Mouse (Mus musculus): Measurements from ENCODE around the gene Aldh9a1. TPM values are rescaled to one million over a fixed set of nuclear protein-coding genes. Genes with fewer than 3 reads are reported as not detected.
"Not testable (repeated sequence)": the region's sequence is repeated elsewhere in the genome, so short reads cannot be mapped to it uniquely, and the experiment has no call there.

Aldh9a1 gene
- total RNA-seq, 2 experiments from 2014 or later: 22.9 to 24.4 TPM

DNA sequence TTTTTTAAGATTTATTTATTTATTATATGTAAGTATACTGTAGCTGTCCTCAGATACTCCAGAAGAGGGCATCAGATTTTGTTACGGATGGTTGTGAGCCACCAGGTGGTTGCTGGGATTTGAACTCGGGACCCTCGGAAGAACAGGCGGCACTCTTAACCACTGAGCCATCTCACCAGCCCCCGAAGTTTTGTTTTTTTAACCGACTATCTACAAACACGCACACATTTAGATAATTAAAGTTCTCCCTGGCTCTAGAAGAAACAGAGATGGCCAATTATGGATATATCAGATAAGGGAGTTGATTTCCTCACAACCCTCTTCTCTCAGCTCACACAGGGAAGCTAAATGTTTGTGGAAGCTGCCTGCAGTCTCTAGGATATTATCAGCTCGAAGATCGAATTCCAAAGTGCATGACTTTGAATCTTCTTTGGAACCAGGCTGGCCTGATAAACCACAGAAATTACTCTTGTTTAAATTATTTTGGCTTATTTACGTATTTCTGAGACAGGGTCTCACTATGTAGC is 3.7 kb upstream of the Aldh9a1 start:
- DNase-seq; intact Hi-C loops (cut with DNase I): not testable (repeated sequence)

DNA sequence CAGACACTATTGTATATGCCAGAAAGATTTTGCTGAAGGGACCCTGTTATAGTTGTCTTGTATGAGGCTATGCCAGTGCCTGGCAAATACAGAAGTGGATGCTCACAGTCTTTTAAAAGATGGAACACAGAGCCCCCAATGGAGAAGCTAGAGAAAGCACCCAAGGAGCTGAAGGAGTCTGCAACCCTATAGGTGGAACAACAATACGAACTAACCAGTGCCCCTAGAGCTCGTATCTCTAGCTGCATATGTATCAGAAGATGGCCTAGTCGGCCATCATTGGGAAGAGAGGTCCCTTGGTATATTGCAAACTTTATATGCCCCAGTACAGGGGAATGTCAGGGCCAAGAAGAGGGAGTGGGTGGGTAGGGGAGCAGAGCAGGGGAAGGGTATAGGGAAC is 585 bp upstream of the Aldh9a1 start:
- intact Hi-C loops (cut with DNase I): not testable (repeated sequence)

GRCm38 (mm10) chr1:167350597-167351415 is 1.0 kb downstream of the Aldh9a1 start:
- intact Hi-C loops (cut with DNase I): no loop called here
- DNase-seq: no peak

More for the DNA sequence above, 585 bp upstream of the Aldh9a1 start:
- DNase-seq: not testable (repeated sequence)

DNA sequence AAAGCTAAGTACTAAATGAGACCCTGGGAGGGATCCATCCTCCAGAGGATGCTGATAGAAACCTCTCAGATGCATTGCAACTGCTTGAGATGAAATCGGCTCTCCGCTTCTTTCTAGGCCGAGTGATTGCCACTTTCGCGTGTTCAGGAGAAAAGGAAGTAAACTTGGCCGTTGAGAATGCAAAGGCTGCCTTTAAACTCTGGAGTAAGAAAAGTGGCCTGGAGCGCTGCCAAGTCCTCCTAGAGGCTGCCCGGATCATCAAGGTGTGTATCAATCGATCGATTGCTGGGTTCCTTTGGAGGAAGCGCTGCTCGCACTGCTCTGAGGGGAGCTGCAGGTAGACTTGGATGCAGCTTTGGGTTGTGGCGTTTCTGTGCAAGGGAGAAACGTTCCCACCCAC is 2.6 kb downstream of the Aldh9a1 start:
- DNase-seq: no peak
- intact Hi-C loops (cut with DNase I): no loop called here

DNA sequence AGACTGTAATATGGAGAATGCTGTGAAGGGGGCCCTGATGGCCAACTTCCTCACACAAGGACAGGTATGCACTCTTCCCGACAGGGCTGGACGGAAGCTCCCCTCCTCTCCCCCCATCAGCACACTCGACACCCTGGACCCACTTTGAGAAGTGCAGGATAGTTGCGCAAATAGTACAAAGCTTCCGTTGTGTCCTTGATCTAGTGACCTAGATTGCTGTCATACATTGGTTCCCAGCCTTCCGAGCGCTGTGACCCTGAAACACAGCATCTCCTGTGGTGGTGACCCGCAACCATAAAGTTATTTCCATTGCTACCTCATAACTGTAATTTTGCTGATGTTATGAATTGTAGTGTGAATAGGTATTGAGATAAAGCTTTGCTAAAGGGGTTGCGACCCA is 7.6 kb downstream of the Aldh9a1 start:
- intact Hi-C loops (cut with DNase I): no loop called here
- DNase-seq: no peak

GRCm38 (mm10) chr1:167358731-167359130 is 8.9 kb downstream of the Aldh9a1 start:
- DNase-seq: no peak
- intact Hi-C loops (cut with DNase I): no loop called here

DNA sequence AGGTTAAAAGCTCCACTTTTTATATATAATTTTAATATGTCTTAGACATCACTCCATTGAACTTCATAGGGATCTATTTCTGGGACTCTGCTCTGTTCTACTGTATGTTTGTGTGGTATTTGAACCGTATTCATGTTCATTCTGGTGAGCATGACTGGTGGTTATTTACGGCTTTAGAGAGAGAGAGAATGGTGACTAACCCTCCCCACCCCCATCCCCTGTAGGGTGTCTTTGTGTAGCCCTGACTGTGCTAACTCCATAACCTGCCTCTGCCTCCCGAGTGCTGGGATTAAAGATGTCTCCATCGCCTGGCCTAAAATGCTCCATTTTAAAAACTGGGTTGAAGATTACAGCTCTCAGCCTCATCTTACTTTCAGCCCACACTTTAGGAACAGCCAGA is 10.5 kb downstream of the Aldh9a1 start:
- intact Hi-C loops (cut with DNase I): no loop called here
- DNase-seq: no peak

GRCm38 (mm10) chr1:167362819-167363218 is 13.0 kb downstream of the Aldh9a1 start:
- intact Hi-C loops (cut with DNase I): no loop called here
- no peak for DNase-seq

DNA sequence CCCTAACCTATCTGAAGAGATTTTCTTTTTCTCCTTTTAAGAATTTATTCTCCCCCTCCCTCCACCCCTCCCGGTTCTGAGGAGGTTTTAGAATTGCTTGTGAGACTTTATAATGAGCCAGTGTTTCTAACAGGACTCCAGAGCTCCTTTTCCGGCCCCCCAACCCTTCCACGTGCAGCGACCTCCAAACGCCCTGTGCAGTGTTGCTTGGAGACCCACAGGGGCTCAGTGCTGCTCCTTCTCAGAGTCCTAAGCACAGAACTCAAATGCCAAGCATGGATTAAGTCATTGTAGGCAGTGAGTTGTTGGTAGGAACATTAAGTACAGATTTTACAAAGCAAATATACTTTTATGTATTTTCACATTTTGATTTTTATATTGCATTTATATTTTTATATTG is 13.5 kb downstream of the Aldh9a1 start:
- intact Hi-C loops (cut with DNase I): no loop called here
- no peak for DNase-seq

GRCm38 (mm10) chr1:167365808-167366207 is 16.0 kb downstream of the Aldh9a1 start:
- DNase-seq: peak; percentile 28 to 43

DNA sequence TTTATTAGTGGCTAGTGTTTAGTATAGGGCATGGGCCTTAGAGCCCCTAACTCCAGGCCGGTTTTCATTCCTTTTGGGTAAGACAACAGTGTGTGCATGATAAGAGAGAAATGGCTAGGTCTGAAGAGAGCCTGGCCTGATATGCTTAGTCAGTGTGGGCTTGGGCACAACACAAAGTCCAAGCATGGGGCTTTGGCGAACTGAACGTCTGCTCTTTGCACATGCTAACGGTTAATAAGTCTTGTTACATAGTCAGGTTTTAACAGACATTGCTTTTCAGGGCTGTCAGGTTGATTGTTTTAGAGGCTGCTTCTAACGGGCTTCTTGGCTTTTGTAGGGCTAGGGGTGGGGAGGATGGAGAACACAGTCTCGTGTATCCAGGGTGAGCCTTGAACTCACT is 16.8 kb downstream of the Aldh9a1 start:
- intact Hi-C loops (cut with DNase I): no loop called here
- no peak for DNase-seq

More at GRCm38 (mm10) chr1:167365808-167366207, 16.0 kb downstream of the Aldh9a1 start:
- intact Hi-C loops (cut with DNase I): no loop called here

GRCm38 (mm10) chr1:167368018-167368417 is 18.2 kb downstream of the Aldh9a1 start:
- DNase-seq: no peak
- intact Hi-C loops (cut with DNase I): no loop called here

GRCm38 (mm10) chr1:167368513-167368912 is 18.7 kb downstream of the Aldh9a1 start:
- intact Hi-C loops (cut with DNase I): no loop called here
- no peak for DNase-seq

- intact Hi-C loops (cut with DNase I): loop anchor here (1.0 kb wide), 1 partner anchor 24 kb away; no protein-coding TSS in a partner anchor
- DNase-seq: peak; percentile 86 to 90
Observed at GRCm38 (mm10) chr1:167369905-167370304, 20.1 kb downstream of the Aldh9a1 start.

DNA sequence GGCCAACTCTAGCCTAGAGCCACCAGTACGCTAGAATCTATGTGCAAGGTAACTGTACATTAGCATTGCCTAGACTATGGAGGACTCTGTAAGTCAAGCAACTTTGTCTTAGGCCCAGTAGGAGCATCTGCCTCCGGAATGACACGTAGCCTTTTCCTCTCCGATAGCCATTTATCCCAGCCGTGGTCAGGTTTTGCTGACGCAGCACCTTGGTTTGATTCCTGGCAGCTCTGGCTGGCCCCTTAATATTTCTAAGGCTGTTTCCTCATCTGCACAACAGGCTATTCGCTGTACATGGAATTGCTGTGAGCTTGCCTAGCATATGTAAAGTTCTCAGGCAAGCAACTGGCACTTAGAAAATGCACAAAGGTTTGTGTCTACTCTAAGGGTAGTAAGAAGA is 22.9 kb downstream of the Aldh9a1 start:
- intact Hi-C loops (cut with DNase I): no loop called here
- no peak for DNase-seq

- intact Hi-C loops (cut with DNase I): no loop called here
- DNase-seq: peak in 1 of 2 experiments; percentile 35
Observed at GRCm38 (mm10) chr1:167374003-167374784, 24.4 kb downstream of the Aldh9a1 start.

DNA sequence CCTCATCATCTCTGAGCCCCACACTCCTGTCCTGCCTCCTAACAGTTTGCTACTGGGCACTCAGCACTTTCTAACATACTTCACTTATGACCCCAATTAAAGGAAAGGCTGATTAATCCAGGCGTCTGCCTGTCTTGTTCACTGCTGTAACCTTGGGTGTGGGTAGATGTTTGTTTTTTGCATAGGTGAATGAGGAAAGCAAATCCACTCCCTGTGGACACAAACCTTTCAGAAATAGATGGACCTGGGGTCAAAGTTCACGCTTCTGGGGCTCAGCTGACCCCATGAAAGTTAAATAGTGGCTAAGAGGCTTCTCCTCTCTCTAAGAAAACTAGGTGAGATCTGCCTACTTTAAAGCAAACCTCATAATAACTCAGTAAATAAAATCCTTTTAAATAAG is 25.2 kb downstream of the Aldh9a1 start:
- intact Hi-C loops (cut with DNase I): no loop called here
- no peak for DNase-seq

GRCm38 (mm10) chr1:167378019-167378418 is 28.2 kb downstream of the Aldh9a1 start:
- intact Hi-C loops (cut with DNase I): no loop called here
- DNase-seq: no peak

- DNase-seq: no peak
- intact Hi-C loops (cut with DNase I): no loop called here
Observed at GRCm38 (mm10) chr1:167379751-167380150, 30.0 kb downstream of the Aldh9a1 start.

DNA sequence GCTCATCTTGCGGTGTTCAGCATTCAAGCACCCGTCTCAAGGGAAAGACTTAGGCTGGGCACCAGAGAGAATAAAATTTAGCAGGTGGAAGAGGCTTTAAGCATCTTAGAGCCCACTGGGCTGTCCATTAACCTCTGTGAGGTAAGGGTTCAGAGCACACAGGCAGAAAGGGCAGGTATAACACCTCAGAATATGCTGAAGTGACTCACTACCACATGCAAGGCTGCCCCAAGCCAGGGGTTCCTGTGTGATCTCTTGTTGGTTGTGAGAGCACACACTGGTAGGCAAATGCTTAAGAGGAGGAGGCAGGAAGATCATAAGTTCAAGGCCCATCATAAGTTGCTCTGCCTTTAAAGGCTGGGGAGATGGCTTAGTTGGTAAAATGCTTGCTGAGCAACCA is 30.4 kb downstream of the Aldh9a1 start:
- intact Hi-C loops (cut with DNase I): no loop called here
- DNase-seq: no peak

Measured in heart, postnatal 36 days (tissue).